Mouse (Mus musculus): Measurements from ENCODE around the gene Gm9048. TPM values are rescaled to one million over a fixed set of nuclear protein-coding genes. Genes with fewer than 3 reads are reported as not detected.
A peak's percentile ranks its signal among the peaks of the same experiment; 100 is the strongest.
"Not testable (repeated sequence)": the region's sequence is repeated elsewhere in the genome, so short reads cannot be mapped to it uniquely, and the experiment has no call there.

The Gm9048 gene
- total RNA-seq (2021): not detected
- long read RNA-seq, experiment 1: 0 reads
- long read RNA-seq, experiment 2: 0 reads

DNA sequence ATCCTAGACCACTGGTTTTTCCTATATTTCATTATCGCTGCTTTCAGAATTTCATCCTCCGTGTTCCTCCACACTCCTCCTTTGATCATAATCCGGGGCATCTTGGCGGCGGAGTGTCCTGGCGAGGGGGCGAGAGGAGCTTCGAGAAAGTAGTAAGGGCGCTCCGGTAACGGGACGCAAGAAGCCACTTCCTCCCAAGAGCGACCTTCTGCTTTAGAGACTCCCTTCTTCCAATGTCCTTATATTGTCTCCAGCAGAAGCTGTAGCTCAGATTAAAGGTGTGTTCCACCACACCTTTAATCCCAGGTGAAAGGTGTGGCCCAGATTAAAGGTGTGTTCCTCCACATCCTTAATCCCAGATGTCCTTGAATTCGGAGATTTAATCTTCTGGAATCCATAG is at the start of gene Gm9048:
TSS of gene Gm9048 (minus strand) at position 101 of the 400 bp plus-strand sequence.
- DNase-seq: not testable (repeated sequence)

GRCm38 (mm10) chr10:118370443-118370842 is 22.0 kb upstream of the Gm9048 start:
- DNase-seq: peak; percentile 77 to 84

- no peak for DNase-seq
Observed at GRCm38 (mm10) chr10:118369518-118369917, 21.0 kb upstream of the Gm9048 start.

- DNase-seq: not testable (repeated sequence)
Observed at GRCm38 (mm10) chr10:118354005-118354404, 5.5 kb upstream of the Gm9048 start, which contains the start of gene Gm9049. Gene Gm9049 (minus strand): TSS chr10:118354105.

- DNase-seq: not testable (repeated sequence)
Observed at GRCm38 (mm10) chr10:118343155-118343554, 5.3 kb downstream of the Gm9048 start, which contains the start of gene Gm9046. Gene Gm9046 (minus strand): TSS chr10:118343255.

- DNase-seq: not testable (repeated sequence)
Observed at GRCm38 (mm10) chr10:118337731-118338130, 10.7 kb downstream of the Gm9048 start, which contains the start of gene Gm9045. Gene Gm9045 (minus strand): TSS chr10:118337831.

- DNase-seq: not testable (repeated sequence)
Observed at GRCm38 (mm10) chr10:118332308-118332707, 16.2 kb downstream of the Gm9048 start, which contains the start of gene Gm9044. Gene Gm9044 (minus strand): TSS chr10:118332408.

DNA sequence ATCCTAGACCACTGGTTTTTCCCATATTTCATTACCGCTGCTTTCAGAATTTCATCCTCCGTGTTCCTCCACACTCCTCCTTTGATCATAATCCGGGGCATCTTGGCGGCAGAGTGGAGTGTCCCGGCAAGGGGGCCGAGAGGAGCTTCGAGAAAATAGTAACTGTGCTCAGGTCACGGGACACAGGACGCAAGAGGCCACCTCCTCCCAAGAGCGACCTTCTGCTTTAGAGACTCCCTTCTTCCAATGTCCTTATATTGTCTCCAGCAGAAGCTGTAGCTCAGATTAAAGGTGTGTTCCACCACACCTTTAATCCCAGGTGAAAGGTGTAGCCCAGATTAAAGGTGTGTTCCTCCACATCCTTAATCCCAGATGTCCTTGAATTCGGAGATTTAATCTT is 21.6 kb downstream of the Gm9048 start, which contains the start of gene Gm9040:
TSS of gene Gm9040 (minus strand) at position 101 of the 400 bp plus-strand sequence.
- DNase-seq: not testable (repeated sequence)

DNA sequence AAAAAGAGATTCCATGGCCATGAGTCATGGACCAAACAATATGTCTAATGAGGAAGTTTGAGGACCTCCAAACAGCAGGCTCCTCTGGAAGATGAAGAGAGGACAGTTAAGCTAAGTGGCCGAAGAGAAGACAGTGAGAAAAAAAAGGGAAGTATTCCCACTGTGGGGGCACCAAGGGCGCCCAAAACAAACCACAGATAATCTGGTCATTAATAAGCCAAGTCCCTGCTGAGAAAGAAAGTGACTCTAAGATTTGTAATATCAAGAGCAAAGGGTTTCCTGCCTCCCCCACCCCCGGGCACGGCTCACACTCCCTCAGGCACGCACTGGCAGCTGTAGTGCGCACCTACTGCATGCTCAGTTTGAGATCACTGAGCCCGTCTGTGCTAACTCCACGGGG is 29.5 kb downstream of the Gm9048 start:
- no peak for DNase-seq

DNA sequence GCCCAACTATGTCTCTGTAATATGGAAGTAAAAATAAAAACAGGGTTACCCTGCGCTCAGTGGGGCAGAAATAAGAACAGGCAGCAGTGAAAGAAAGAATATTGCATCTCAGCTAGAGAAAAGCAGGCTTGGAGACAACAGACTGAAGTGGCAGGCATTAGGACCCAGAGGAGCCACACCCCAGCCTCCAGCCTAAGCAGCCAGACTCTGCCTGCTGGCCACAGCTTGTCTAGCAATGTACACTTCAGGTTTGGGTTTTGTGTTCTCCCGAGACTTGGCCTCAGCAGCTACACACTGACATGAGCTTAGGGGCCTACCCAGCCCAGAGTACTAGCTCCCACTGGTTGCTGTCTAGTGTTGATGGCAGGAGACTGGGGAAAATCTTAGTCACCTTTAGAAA is 46.3 kb downstream of the Gm9048 start:
- not testable (repeated sequence) for DNase-seq

Other genes with a start within 250 kb of the Gm9048 start
- gene Mdm1, start 206.9 kb downstream of the Gm9048 start, total RNA-seq (2021): 10 to 100 TPM; 10.6 to 11.5 TPM
- not detected for gene Il22, start 143.7 kb downstream of the Gm9048 start, total RNA-seq (2021)
- under 1 TPM; 0.50 to 0.53 TPM for gene Gm32717, start 107.9 kb downstream of the Gm9048 start, total RNA-seq (2021)
- gene Gm32802, start 90.0 kb downstream of the Gm9048 start, total RNA-seq (2021): under 1 TPM; 0.50 to 0.53 TPM
- not detected for gene Iltifb, start 53.6 kb downstream of the Gm9048 start, total RNA-seq (2021)
- not detected for gene Gm9040, start 21.7 kb downstream of the Gm9048 start, total RNA-seq (2021)
- gene Gm9044, start 16.3 kb downstream of the Gm9048 start, total RNA-seq (2021): not detected
- not detected for gene Gm9045, start 10.8 kb downstream of the Gm9048 start, total RNA-seq (2021)
- not detected for gene Gm9046, start 5.4 kb downstream of the Gm9048 start, total RNA-seq (2021)
- not detected for gene Gm9049, start 5.4 kb upstream of the Gm9048 start, total RNA-seq (2021)
- gene Ifng, start 92.4 kb upstream of the Gm9048 start, total RNA-seq (2021): not detected